Mouse (Mus musculus) midbrain, postnatal 0 days (tissue): ENCODE measurements around the gene Lmna. TPM values are rescaled to one million over a fixed set of nuclear protein-coding genes. Genes with fewer than 3 reads are reported as not detected.

Source experiments
- ATAC-seq: fragments of 200-750 bp; cut with Nextera tagmentation; 2 replicates; pipeline ENCODE4 v1.8.0; 2017; ENCODE audit warnings: moderate number of reproducible peaks, mild to moderate bottlenecking, moderate TSS enrichment, moderate library complexity; ENCODE audit not compliant: low FRiP score
- DNase-seq: peaks from one replicate; pipeline ENCODE4 v3.0.0-alpha.2; 2015; ENCODE audit warnings: low spot score
- H3K27ac ChIP-seq: fragments of 300-500 bp; sonication (generic); 2 replicates; pipeline ENCODE4 v1.5.1; 2014; ENCODE audit warnings: low read depth, mild to moderate bottlenecking, low read length, mixed read lengths
- H3K27me3 ChIP-seq: fragments of 300-500 bp; sonication (generic); 2 replicates; pipeline ENCODE4 v1.6.1; 2014; ENCODE audit warnings: low read length, control low read depth, mixed read lengths; ENCODE audit not compliant: insufficient read depth
- H3K36me3 ChIP-seq: fragments of 300-500 bp; sonication (generic); 2 replicates; pipeline ENCODE4 v1.6.1; 2014; ENCODE audit warnings: low read length, control low read depth, mixed read lengths; ENCODE audit not compliant: insufficient read depth
- H3K4me1 ChIP-seq: fragments of 300-500 bp; sonication (generic); 2 replicates; pipeline ENCODE4 v1.6.1; 2014; ENCODE audit warnings: mild to moderate bottlenecking, control low read depth, antibody characterized with exemption, low read length, mixed read lengths; ENCODE audit not compliant: insufficient read depth
- H3K4me2 ChIP-seq: fragments of 300-500 bp; sonication (generic); 2 replicates; pipeline ENCODE4 v1.6.1; 2014; ENCODE audit warnings: low read depth, mild to moderate bottlenecking, low read length, mixed read lengths; ENCODE audit not compliant: poor library complexity, severe bottlenecking
- H3K4me3 ChIP-seq: fragments of 300-500 bp; sonication (generic); 2 replicates; pipeline ENCODE4 v1.5.1; 2014; ENCODE audit warnings: low read depth, mild to moderate bottlenecking, low read length, moderate library complexity
- H3K9ac ChIP-seq: fragments of 300-500 bp; sonication (generic); replicated peaks from 2 replicates; pipeline ENCODE4 v1.6.1; 2014; ENCODE audit warnings: mild to moderate bottlenecking, low read length, moderate library complexity, mixed read lengths; ENCODE audit not compliant: poor library complexity, severe bottlenecking
- H3K9me3 ChIP-seq: fragments of 300-500 bp; sonication (generic); 2 replicates; pipeline ENCODE4 v1.6.1; 2016; ENCODE audit warnings: low read length, control low read depth
- CTCF ChIP-seq: IDR thresholded peaks from 2 replicates; pipeline ENCODE4 v1.5.1; 2016; ENCODE audit warnings: antibody characterized with exemption, mild to moderate bottlenecking
- WGBS: fragments of 180-500 bp; shearing (Covaris S2); extraction: QIAGEN DNeasy Blood & Tissue Kit; methylation state at CpG from one replicate; pipeline ENCODE4 v1.1.7; 2014; 5-methylcytosine and 5-hydroxymethylcytosine counted together
- polyA plus RNA-seq: library from polyadenylated mRNA; unstranded; fragments of >200 nt; fragmentation: Nextera tagmentation; extraction: Ambion mirVana; gene quantifications from 2 replicates; pipeline ENCODE4 v1.2.1, GENCODE M21; 2015
- total RNA-seq: library from RNA; depleted of rRNA; stranded (reverse); fragments of >200 nt; gene quantifications from 2 replicates; pipeline ENCODE4 v1.2.3, GENCODE M21; 2014

The Lmna gene
- total and polyA plus RNA-seq, 2 experiments from 2014 or later = 74.1 to 75.0 TPM

- TF ChIP-seq CTCF = no peak
- no peak overlapping the region for H3K4me2 ChIP-seq
- H3K9me3 ChIP-seq = no peaks in the 10 kb centered on the region
- WGBS = 74% methylated on average over 4 of the region's 4 CpGs
- H3K36me3 ChIP-seq = peaks cover 46% of the 10 kb centered on the region
- H3K27me3 ChIP-seq = peaks cover 20% of the 10 kb centered on the region
- H3K9ac ChIP-seq = no peak overlapping the region
- no peak for DNase-seq
- H3K27ac ChIP-seq = no peak overlapping the region
- ATAC-seq = no peak
- no peaks in the 10 kb centered on the region for H3K4me1 ChIP-seq
- no peak overlapping the region for H3K4me3 ChIP-seq
Measured at GRCm38 (mm10) chr3:88486887-88487286, 22.9 kb downstream of the Lmna start.

- DNase-seq (no peak), ATAC-seq (no peak)
- peaks cover 20% of the 10 kb centered on the region for H3K27me3 ChIP-seq
- H3K4me3 ChIP-seq = no peak overlapping the region
- 71% methylated on average over 5 of the region's 5 CpGs for WGBS
- H3K4me2 ChIP-seq = no peak overlapping the region
- no peak for TF ChIP-seq CTCF
- no peak overlapping the region for H3K27ac ChIP-seq
- no peaks in the 10 kb centered on the region for H3K9me3 ChIP-seq
- peaks cover 51% of the 10 kb centered on the region for H3K36me3 ChIP-seq
- H3K9ac ChIP-seq = no peak overlapping the region
- H3K4me1 ChIP-seq = no peaks in the 10 kb centered on the region
Measured at GRCm38 (mm10) chr3:88486043-88486442, 23.7 kb downstream of the Lmna start.

GRCm38 (mm10) chr3:88484597-88485316 lies 25.0 kb downstream of the Lmna start:
- peaks cover 51% of the 10 kb centered on the region for H3K36me3 ChIP-seq
- H3K27me3 ChIP-seq = peaks cover 20% of the 10 kb centered on the region
- H3K4me1 ChIP-seq = no peaks in the 10 kb centered on the region
- H3K4me3 ChIP-seq = no peak overlapping the region
- ATAC-seq (no peak), DNase-seq (peak; percentile 47)
- WGBS = 31% methylated on average over 39 of the region's 39 CpGs
- no peaks in the 10 kb centered on the region for H3K9me3 ChIP-seq
- no peak overlapping the region for H3K27ac ChIP-seq
- H3K4me2 ChIP-seq = no peak overlapping the region
- H3K9ac ChIP-seq = no peak overlapping the region
- no peak for TF ChIP-seq CTCF

GRCm38 (mm10) chr3:88483621-88484020 lies 26.1 kb downstream of the Lmna start:
- WGBS = 10% methylated on average over 5 of the region's 5 CpGs
- 0 out of 2 replicates have a peak, but pooled peaks have one; percentile 35 for ATAC-seq
- peaks cover 20% of the 10 kb centered on the region for H3K27me3 ChIP-seq

GRCm38 (mm10) chr3:88483141-88483540 lies 26.6 kb downstream of the Lmna start:
- H3K4me3 ChIP-seq = no peak overlapping the region
- DNase-seq (no peak), ATAC-seq (no peak)
- no peaks in the 10 kb centered on the region for H3K9me3 ChIP-seq
- WGBS = 70% methylated on average over 8 of the region's 8 CpGs
- no peak overlapping the region for H3K27ac ChIP-seq
- H3K4me2 ChIP-seq = no peak overlapping the region
- no peak for TF ChIP-seq CTCF
- peaks cover 51% of the 10 kb centered on the region for H3K36me3 ChIP-seq
- no peaks in the 10 kb centered on the region for H3K4me1 ChIP-seq
- no peak overlapping the region for H3K9ac ChIP-seq
- peaks cover 20% of the 10 kb centered on the region for H3K27me3 ChIP-seq

More at GRCm38 (mm10) chr3:88483621-88484020, 26.1 kb downstream of the Lmna start:
- peak; percentile 96 for TF ChIP-seq CTCF
- Histone ChIP-seq H3K36me3 (peaks cover 51% of the 10 kb centered on the region), H3K9ac (no peak overlapping the region), H3K27ac (no peak overlapping the region), H3K4me1 (no peaks in the 10 kb centered on the region), H3K4me2 (no peak overlapping the region), H3K4me3 (no peak overlapping the region), H3K9me3 (no peaks in the 10 kb centered on the region)
- peak; percentile 70 for DNase-seq

GRCm38 (mm10) chr3:88482336-88482735 lies 27.4 kb downstream of the Lmna start:
- ATAC-seq (no peak), DNase-seq (no peak)
- no peak overlapping the region for H3K4me2 ChIP-seq
- H3K27me3 ChIP-seq = peaks cover 20% of the 10 kb centered on the region
- TF ChIP-seq CTCF = no peak
- no peak overlapping the region for H3K27ac ChIP-seq
- H3K36me3 ChIP-seq = peaks cover 48% of the 10 kb centered on the region
- H3K4me3 ChIP-seq = no peak overlapping the region
- H3K9me3 ChIP-seq = no peaks in the 10 kb centered on the region
- no peak overlapping the region for H3K9ac ChIP-seq
- H3K4me1 ChIP-seq = no peaks in the 10 kb centered on the region
- 42% methylated on average over 18 of the region's 18 CpGs for WGBS
